Mouse (Mus musculus) thymus, postnatal 25 days (tissue): ENCODE measurements around the gene Gcnt3.

Experiments used
- DNase-seq: peaks from one replicate; pipeline ENCODE4 v3.0.0; 2022

Gene Gcnt3

GRCm38 (mm10) chr9:70037988-70038387 lies at the start of gene Gcnt3:
Gene Gcnt3 (minus strand): TSS chr9:70038088.
- no peak for DNase-seq

DNA sequence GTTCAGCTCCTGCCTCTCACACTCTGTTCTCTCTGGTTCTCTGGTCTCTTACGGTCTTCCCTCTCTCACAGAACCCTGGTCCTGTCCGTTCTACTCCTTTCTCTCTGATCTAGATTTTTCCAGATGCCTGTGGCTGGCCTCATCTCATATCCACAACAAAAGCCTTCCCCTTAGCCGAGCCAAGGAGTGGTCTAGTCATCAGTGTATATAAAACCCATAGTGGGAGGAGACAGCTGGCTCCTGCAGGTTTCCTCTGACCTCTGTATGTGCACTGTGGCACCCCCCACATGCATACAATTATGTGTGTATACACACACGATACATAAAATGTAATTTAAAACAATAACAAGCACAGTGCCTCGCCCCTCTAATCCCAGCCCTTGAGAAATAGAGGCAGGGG lies 49.5 kb upstream of the Gcnt3 start:
- DNase-seq, result no peak

GRCm38 (mm10) chr9:70086091-70086490 lies 48.2 kb upstream of the Gcnt3 start:
- DNase-seq, result no peak

- peak; percentile 54 for DNase-seq
Observed at GRCm38 (mm10) chr9:70084107-70084506, 46.2 kb upstream of the Gcnt3 start.

DNA sequence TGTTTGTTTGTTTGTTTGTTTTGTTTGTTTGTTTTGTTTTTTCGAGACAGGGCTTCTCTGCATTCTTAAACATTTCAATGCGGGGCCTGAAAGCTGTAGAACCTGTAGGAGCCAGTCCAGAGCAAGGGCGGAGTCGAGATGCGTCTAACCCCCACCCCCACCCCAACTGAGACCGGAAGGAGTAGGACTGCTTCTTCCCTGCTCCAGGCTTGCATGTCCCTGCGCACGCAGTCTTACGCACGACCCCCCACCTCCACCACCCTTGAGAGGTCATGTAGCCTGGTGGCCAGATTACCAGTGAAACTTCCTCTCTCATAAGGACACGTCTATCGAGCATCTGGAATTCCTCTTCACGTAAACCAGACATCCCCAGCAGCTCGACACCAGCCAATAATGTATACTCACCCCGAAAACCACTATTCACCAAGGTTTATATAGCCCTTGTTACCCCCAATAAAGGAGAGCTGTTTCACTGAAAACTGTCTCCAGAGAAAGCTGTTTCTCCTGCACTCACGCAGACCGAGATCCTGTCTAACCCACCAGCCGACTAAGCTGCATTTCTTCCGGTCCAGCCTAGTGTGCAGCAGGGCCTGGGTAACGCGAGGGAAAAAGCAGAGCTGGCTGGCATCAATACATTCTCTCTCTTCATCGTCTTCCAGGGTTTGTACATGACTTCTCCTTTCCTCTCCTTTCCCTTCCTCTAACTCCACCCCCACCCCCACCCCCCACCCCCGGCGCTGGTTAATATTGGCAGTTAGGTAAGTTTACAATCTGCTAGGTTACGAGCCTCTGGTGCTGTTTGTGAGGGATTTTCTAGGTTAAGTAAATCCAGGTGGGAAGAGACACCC lies 44.7 kb upstream of the Gcnt3 start:
- no peak for DNase-seq

GRCm38 (mm10) chr9:70081767-70082166 lies 43.9 kb upstream of the Gcnt3 start:
- no peak for DNase-seq

DNA sequence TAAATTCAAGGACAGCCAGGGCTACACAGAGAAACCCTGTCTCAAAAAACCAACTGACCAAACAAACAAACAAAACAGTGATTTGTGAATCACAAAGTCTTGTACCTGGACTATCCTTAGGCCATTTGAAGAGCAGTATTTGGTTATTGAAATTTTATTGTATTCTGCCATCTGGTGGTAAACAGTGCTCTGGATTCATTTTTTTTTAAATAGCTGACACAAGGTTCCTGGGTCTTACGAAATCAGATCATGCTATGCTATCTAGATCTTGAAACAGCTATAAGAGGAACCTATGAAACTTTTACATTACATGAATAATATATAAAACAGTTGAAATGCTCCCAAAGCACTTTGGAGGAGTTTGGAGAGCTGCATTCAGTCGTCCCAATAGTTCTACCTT lies 43.1 kb upstream of the Gcnt3 start:
- DNase-seq, result peak; percentile 20

- peak; percentile 75 for DNase-seq
Observed at GRCm38 (mm10) chr9:70080027-70080800, 42.3 kb upstream of the Gcnt3 start.

- DNase-seq, result no peak
Observed at GRCm38 (mm10) chr9:70078034-70078433, 40.1 kb upstream of the Gcnt3 start.

- DNase-seq, result no peak
Observed at GRCm38 (mm10) chr9:70077170-70077569, 39.3 kb upstream of the Gcnt3 start.

- DNase-seq, result peak; percentile 58
Observed at GRCm38 (mm10) chr9:70072387-70072786, 34.5 kb upstream of the Gcnt3 start.

GRCm38 (mm10) chr9:70069961-70070435 lies 32.1 kb upstream of the Gcnt3 start:
- no peak for DNase-seq

DNA sequence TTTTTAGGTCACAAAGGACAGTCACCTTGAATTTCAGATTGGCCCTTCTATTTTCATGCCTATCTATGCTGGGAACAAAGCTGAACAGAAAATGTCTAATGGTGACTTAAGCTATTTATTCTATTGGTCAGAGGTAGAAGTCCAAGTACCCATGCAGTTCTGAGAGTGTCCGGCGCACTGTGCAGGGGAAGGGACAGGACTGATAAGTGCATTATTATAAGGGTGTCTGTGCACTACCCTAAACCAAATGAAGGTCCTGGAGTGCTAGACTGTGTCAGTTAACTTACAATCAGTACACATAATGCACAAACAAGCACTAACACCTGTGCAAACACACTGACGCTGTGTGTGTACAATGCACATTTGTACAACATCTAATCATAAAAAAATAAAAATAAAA lies 29.6 kb upstream of the Gcnt3 start:
- DNase-seq, result no peak

DNA sequence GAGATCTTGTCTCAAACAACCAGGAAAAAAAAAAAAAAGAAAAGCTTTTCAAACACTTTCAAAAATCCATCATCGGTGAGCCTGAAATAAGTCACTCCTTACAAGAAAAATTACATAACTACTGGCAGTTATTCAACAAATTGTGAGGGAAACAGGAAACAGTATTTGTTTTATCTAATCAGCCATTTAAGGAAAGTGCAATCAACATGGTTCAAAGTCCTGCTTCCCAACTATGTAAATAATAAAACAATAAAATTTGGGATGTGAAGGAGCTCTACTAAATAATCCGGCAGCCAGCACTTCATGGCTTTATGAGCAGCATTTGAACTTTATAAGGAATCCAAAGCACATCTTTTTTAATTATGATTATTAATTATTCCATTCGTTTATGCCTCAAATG lies 24.1 kb upstream of the Gcnt3 start:
- DNase-seq, result no peak

- no peak for DNase-seq
Observed at GRCm38 (mm10) chr9:70053411-70053810, 15.5 kb upstream of the Gcnt3 start.

GRCm38 (mm10) chr9:70052730-70053129 lies 14.8 kb upstream of the Gcnt3 start:
- DNase-seq, result no peak

- DNase-seq, result no peak
Observed at GRCm38 (mm10) chr9:70049839-70050238, 12.0 kb upstream of the Gcnt3 start.

- DNase-seq, result no peak
Observed at GRCm38 (mm10) chr9:70049416-70049783, 11.5 kb upstream of the Gcnt3 start.

GRCm38 (mm10) chr9:70048751-70049415 lies 11.0 kb upstream of the Gcnt3 start:
- no peak for DNase-seq

GRCm38 (mm10) chr9:70048280-70048679 lies 10.4 kb upstream of the Gcnt3 start:
- no peak for DNase-seq

DNA sequence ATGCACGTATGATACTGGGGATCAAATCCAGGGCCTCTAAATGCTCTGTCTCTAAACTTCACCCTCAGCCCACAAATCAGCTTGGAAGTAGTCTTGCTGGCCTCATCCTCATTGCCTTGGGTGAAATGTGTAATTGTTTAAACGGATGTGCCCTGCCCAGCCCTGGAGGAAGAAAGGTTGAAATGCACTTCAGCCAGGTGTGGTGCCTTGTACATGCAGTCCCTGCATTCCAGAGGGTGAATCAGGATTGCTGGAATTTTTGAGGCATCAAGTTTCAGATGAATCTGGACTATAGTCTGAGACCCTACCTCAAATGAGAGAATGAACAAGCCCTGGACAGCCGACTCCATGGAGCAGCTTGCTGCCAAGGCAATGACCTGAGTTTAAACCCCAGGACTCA lies 10.0 kb upstream of the Gcnt3 start:
- no peak for DNase-seq

GRCm38 (mm10) chr9:70046255-70046654 lies 8.4 kb upstream of the Gcnt3 start:
- no peak for DNase-seq

GRCm38 (mm10) chr9:70044865-70045264 lies 7.0 kb upstream of the Gcnt3 start:
- no peak for DNase-seq

- no peak for DNase-seq
Observed at GRCm38 (mm10) chr9:70042935-70043334, 5.0 kb upstream of the Gcnt3 start.
